Mouse (Mus musculus) bone marrow, adult 2 months (tissue): ENCODE results near the gene Pcnx2. TPM values are rescaled to one million over a fixed set of nuclear protein-coding genes. Genes with fewer than 3 reads are reported as not detected.

Experiments used
- H3K27ac ChIP-seq: fragments of 200-500 bp; 2 replicates; pipeline ENCODE4 v1.5.1; 2012; ENCODE audit warnings: low read depth, mild to moderate bottlenecking, control low read depth, inconsistent platforms, low read length; ENCODE audit not compliant: control insufficient read depth, poor library complexity, insufficient read depth
- H3K4me1 ChIP-seq: fragments of 200-500 bp; 2 replicates; pipeline ENCODE4 v1.6.1; 2011; ENCODE audit warnings: low read length; ENCODE audit not compliant: control insufficient read depth, insufficient read depth
- H3K4me3 ChIP-seq: fragments of 200-500 bp; replicated peaks from 2 replicates; pipeline ENCODE3; 2011; ENCODE audit warnings: mild to moderate bottlenecking, low read depth, low read length, control low read depth; ENCODE audit not compliant: control insufficient read depth
- CTCF ChIP-seq: fragments of 200-500 bp; IDR thresholded peaks from 2 replicates; pipeline ENCODE4 v1.5.1; 2011; ENCODE audit warnings: low read length, control low read depth; ENCODE audit not compliant: control insufficient read depth, insufficient read depth
- POLR2A ChIP-seq: fragments of 200-500 bp; IDR thresholded peaks from 2 replicates; pipeline ENCODE4 v1.6.1; 2011; ENCODE audit warnings: low read depth, mild to moderate bottlenecking, control low read depth, low read length, borderline replicate concordance; ENCODE audit not compliant: control insufficient read depth
- WGBS: fragments of 180-500 bp; shearing (Covaris S2); methylation state at CpG from one replicate; pipeline ENCODE4 v1.1.7; 2018; 5-methylcytosine and 5-hydroxymethylcytosine counted together
- polyA plus RNA-seq: library from polyadenylated mRNA; stranded (reverse); fragments of >200 nt; gene quantifications from 2 replicates; pipeline ENCODE4 v1.2.4, GENCODE M21; 2011; ENCODE audit warnings: low replicate concordance; ENCODE audit not compliant: missing spikeins, insufficient read depth, insufficient read length

Gene Pcnx2
- polyA plus RNA-seq, 1 experiment = not detected

- Histone ChIP-seq H3K4me1 (no peaks in the 10 kb centered on the region), H3K4me3 (no peak overlapping the region), H3K27ac (no peak overlapping the region)
- TF ChIP-seq POLR2A = no peak
- TF ChIP-seq CTCF = no peak
- 65% methylated on average over 2 of the region's 2 CpGs for WGBS
These were observed 24.9 kb downstream of the Pcnx2 start for GRCm38 (mm10) chr8:125873250-125873534.

GRCm38 (mm10) chr8:125872501-125873249, 25.4 kb downstream of the Pcnx2 start:
- WGBS = 63% methylated on average over 9 of the region's 9 CpGs
- no peak overlapping the region for H3K27ac ChIP-seq

GRCm38 (mm10) chr8:125870821-125871321, 27.2 kb downstream of the Pcnx2 start:
- WGBS = 0% methylated on average over 7 of the region's 7 CpGs
- H3K4me1 ChIP-seq = no peaks in the 10 kb centered on the region
- no peak overlapping the region for H3K4me3 ChIP-seq
- H3K27ac ChIP-seq = no peak overlapping the region
- TF ChIP-seq POLR2A (no peak), CTCF (peak; percentile 63)

More at GRCm38 (mm10) chr8:125872501-125873249, 25.4 kb downstream of the Pcnx2 start:
- no peaks in the 10 kb centered on the region for H3K4me1 ChIP-seq
- TF ChIP-seq POLR2A (no peak), CTCF (no peak)
- H3K4me3 ChIP-seq = no peak overlapping the region

GRCm38 (mm10) chr8:125870179-125870702, 27.9 kb downstream of the Pcnx2 start:
- 42% methylated on average over 6 of the region's 6 CpGs for WGBS
- no peak overlapping the region for H3K4me3 ChIP-seq
- no peaks in the 10 kb centered on the region for H3K4me1 ChIP-seq
- TF ChIP-seq POLR2A (no peak), CTCF (no peak)
- H3K27ac ChIP-seq = no peak overlapping the region

GRCm38 (mm10) chr8:125869739-125870138, 28.4 kb downstream of the Pcnx2 start:
- 63% methylated on average over 3 of the region's 3 CpGs for WGBS
- TF ChIP-seq CTCF (no peak), POLR2A (no peak)
- H3K4me3 ChIP-seq = no peak overlapping the region
- no peak overlapping the region for H3K27ac ChIP-seq
- no peaks in the 10 kb centered on the region for H3K4me1 ChIP-seq

- Histone ChIP-seq H3K4me3 (no peak overlapping the region), H3K27ac (no peak overlapping the region), H3K4me1 (no peaks in the 10 kb centered on the region)
- TF ChIP-seq CTCF (no peak), POLR2A (no peak)
- WGBS = 63% methylated on average over 7 of the region's 7 CpGs
These were observed 29.6 kb downstream of the Pcnx2 start for GRCm38 (mm10) chr8:125868552-125868951.

GRCm38 (mm10) chr8:125866125-125866524, 32.0 kb downstream of the Pcnx2 start:
- Histone ChIP-seq H3K4me3 (no peak overlapping the region), H3K4me1 (no peaks in the 10 kb centered on the region), H3K27ac (no peak overlapping the region)
- WGBS = 76% methylated on average over 12 of the region's 12 CpGs
- TF ChIP-seq POLR2A (no peak), CTCF (no peak)

GRCm38 (mm10) chr8:125857251-125857650, 40.9 kb downstream of the Pcnx2 start:
- no peak overlapping the region for H3K27ac ChIP-seq
- WGBS = 73% methylated on average over 6 of the region's 6 CpGs
- no peak for TF ChIP-seq CTCF
- no peak for TF ChIP-seq POLR2A
- no peaks in the 10 kb centered on the region; the same call in 1 of the 2 replicates for H3K4me1 ChIP-seq
- H3K4me3 ChIP-seq = no peak overlapping the region

GRCm38 (mm10) chr8:125856160-125856559, 42.0 kb downstream of the Pcnx2 start:
- no peak for TF ChIP-seq POLR2A
- TF ChIP-seq CTCF = no peak
- Histone ChIP-seq H3K4me1 (no peaks in the 10 kb centered on the region; the same call in 1 of the 2 replicates), H3K4me3 (no peak overlapping the region), H3K27ac (no peak overlapping the region)
- WGBS = 88% methylated on average over 4 of the region's 4 CpGs
